Mouse (Mus musculus): ENCODE data around the gene Setx. TPM values are rescaled to one million over a fixed set of nuclear protein-coding genes. Genes with fewer than 3 reads are reported as not detected.
A peak's percentile ranks its signal among the peaks of the same experiment; 100 is the strongest.

Setx gene
- polyA plus RNA-seq, 1 experiment: 10.8 TPM

GRCm38 (mm10) chr2:29122446-29122845, 1.5 kb upstream of the Setx start:
- Histone ChIP-seq H3K4me1 (ENCODE audit: control insufficient read depth, insufficient read depth, low read length) (peaks cover 2% of the 10 kb centered on the region), H3K4me3 (replicated peaks; ENCODE audit: control insufficient read depth, low read depth, low read length) (no peak overlapping the region), H3K27ac (ENCODE audit: control insufficient read depth, insufficient read depth, low read depth, low read length, poor library complexity) (peak overlapping the region; percentile 51; the same call in 1 of the 2 replicates)
- TF ChIP-seq CTCF (IDR thresholded peaks at IDR 0.05; ENCODE audit: control insufficient read depth, insufficient read depth, low read length) (no peak), POLR2A (IDR thresholded peaks at IDR 0.05; ENCODE audit: borderline replicate concordance, control insufficient read depth, low read depth, low read length) (no peak)
- WGBS: 50% methylated on average over 3 of the region's 3 CpGs

DNA sequence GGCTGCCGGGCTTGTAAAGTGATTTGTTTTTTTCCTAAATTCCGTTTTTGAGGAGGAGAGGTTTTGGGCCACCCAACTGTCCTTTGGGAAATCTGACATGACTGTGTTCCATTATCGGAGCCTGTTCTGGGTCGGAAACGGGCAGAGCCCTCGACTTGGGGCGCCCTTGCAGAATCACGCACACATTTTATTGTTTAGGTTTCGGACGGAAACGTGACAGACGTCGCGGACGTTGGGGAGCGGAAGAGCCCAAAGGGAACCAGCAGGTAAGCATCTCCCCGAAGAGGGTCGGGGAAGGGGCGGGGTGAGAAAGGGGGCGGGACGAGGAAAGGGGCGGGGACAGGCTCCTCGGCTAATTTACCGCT, 572 bp downstream of the Setx start:
- 0% methylated on average over 23 of the region's 24 CpGs for WGBS

DNA sequence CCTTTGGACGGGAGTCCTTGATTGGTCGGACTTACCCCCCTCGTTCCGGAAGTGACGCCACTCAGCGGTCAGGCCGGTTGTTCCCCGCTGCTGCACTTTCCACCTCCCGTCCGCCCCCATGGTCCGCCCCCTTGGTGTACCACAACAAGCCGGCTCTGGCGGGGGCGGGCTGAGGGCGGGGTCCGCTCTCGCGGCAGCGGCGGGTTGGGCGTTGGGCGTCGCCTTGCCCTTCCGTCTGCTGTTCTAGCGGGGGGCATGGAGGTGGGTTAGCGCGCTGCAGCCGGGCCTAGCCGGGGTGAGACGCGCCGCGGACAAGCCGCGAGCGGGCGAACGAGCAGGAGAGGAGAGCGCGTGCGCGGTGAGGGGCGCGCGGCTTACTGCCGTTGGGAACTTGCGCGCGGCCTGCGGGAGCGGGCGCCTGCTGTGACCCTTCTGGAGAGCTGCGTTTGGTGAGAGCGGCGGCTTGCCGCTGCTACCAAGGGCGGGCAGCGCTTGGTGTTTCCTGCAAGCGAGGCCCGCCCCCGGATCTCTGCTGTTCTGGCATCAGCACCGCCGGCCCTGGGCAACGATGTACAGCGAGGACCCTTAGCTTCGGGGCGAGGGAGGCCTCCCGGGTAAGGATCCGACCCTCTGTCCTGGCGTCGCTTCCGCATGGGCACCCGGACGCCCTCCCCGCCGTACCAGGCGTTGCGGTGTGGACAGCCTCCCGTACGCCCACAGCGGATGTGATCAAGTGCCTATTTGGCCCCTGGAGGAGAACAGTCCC, 1.1 kb downstream of the Setx start:
- TF ChIP-seq POLR2A (IDR thresholded peaks at IDR 0.05; ENCODE audit: borderline replicate concordance, control insufficient read depth, low read depth, low read length) (peak; percentile 62; the same call in 1 of the 2 replicates), CTCF (IDR thresholded peaks at IDR 0.05; ENCODE audit: control insufficient read depth, insufficient read depth, low read length) (no peak)
- WGBS: under 1% methylated on average over 62 of the region's 81 CpGs
- peak overlapping the region; percentile 82 for H3K4me3 ChIP-seq (replicated peaks; ENCODE audit: control insufficient read depth, low read depth, low read length)
- peaks cover 2% of the 10 kb centered on the region for H3K4me1 ChIP-seq (ENCODE audit: control insufficient read depth, insufficient read depth, low read length)
- H3K27ac ChIP-seq (ENCODE audit: control insufficient read depth, insufficient read depth, low read depth, low read length, poor library complexity): peak overlapping the region; percentile 98

More for the DNA sequence above, 572 bp downstream of the Setx start:
- H3K4me1 ChIP-seq (ENCODE audit: control insufficient read depth, insufficient read depth, low read length): peaks cover 2% of the 10 kb centered on the region
- TF ChIP-seq POLR2A (IDR thresholded peaks at IDR 0.05; ENCODE audit: borderline replicate concordance, control insufficient read depth, low read depth, low read length) (0 out of 2 replicates have a peak, but pooled peaks have one; percentile 42), CTCF (IDR thresholded peaks at IDR 0.05; ENCODE audit: control insufficient read depth, insufficient read depth, low read length) (no peak)
- peak overlapping the region; percentile 82 for H3K4me3 ChIP-seq (replicated peaks; ENCODE audit: control insufficient read depth, low read depth, low read length)
- H3K27ac ChIP-seq (ENCODE audit: control insufficient read depth, insufficient read depth, low read depth, low read length, poor library complexity): peak overlapping the region; percentile 73

DNA sequence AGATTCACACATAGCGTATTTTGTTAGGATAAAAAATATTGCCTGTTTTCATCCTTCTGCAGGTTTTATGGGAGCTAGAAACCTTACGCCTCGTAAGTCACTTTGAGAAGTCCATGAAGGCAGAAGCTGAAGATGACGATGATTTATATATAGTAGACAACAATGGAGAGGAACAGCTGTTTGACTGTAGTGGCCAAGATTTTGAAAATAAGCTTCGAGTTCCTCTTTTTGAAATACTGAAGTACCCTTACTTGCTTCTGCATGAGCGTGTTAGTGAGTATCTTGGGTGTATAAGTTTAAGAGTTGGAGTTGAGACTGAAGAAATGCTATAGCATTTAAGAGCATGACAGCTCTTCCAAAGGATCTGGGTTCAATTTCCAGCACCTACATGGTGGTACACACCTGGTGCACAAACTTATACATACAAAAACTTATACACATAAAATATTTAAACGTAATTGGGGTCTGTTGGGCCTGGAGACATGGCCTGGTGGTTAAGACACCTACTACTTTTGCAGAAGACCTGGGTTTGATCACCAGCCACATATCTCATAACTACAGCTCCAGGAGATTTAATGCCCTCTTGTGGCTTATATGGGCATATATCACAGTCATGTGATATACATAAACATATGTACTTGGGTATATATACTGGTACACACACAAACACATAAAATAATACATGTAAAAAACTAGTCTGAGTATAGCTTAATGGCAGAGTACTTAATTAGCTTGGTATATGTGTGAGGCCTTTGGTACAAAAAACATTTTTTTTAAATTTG, 6.3 kb downstream of the Setx start:
- Histone ChIP-seq H3K4me3 (replicated peaks; ENCODE audit: control insufficient read depth, low read depth, low read length) (no peak overlapping the region), H3K4me1 (ENCODE audit: control insufficient read depth, insufficient read depth, low read length) (no peaks in the 10 kb centered on the region; the same call in 1 of the 2 replicates), H3K27ac (ENCODE audit: control insufficient read depth, insufficient read depth, low read depth, low read length, poor library complexity) (no peak overlapping the region)
- no peak for TF ChIP-seq POLR2A (IDR thresholded peaks at IDR 0.05; ENCODE audit: borderline replicate concordance, control insufficient read depth, low read depth, low read length)
- no peak for TF ChIP-seq CTCF (IDR thresholded peaks at IDR 0.05; ENCODE audit: control insufficient read depth, insufficient read depth, low read length)
- 50% methylated on average over 7 of the region's 7 CpGs for WGBS

GRCm38 (mm10) chr2:29135161-29135560, 11.2 kb downstream of the Setx start:
- no peak overlapping the region for H3K4me3 ChIP-seq (replicated peaks; ENCODE audit: control insufficient read depth, low read depth, low read length)
- H3K27ac ChIP-seq (ENCODE audit: control insufficient read depth, insufficient read depth, low read depth, low read length, poor library complexity): no peak overlapping the region
- no peaks in the 10 kb centered on the region for H3K4me1 ChIP-seq (ENCODE audit: control insufficient read depth, insufficient read depth, low read length)
- TF ChIP-seq CTCF (IDR thresholded peaks at IDR 0.05; ENCODE audit: control insufficient read depth, insufficient read depth, low read length) (no peak), POLR2A (IDR thresholded peaks at IDR 0.05; ENCODE audit: borderline replicate concordance, control insufficient read depth, low read depth, low read length) (no peak)

GRCm38 (mm10) chr2:29151941-29152340, 28.0 kb downstream of the Setx start:
- H3K4me3 ChIP-seq (replicated peaks; ENCODE audit: control insufficient read depth, low read depth, low read length): no peak overlapping the region
- H3K4me1 ChIP-seq (ENCODE audit: control insufficient read depth, insufficient read depth, low read length): no peaks in the 10 kb centered on the region
- 89% methylated on average over 2 of the region's 2 CpGs for WGBS
- TF ChIP-seq CTCF (IDR thresholded peaks at IDR 0.05; ENCODE audit: control insufficient read depth, insufficient read depth, low read length): no peak
- no peak for TF ChIP-seq POLR2A (IDR thresholded peaks at IDR 0.05; ENCODE audit: borderline replicate concordance, control insufficient read depth, low read depth, low read length)
- H3K27ac ChIP-seq (ENCODE audit: control insufficient read depth, insufficient read depth, low read depth, low read length, poor library complexity): no peak overlapping the region

DNA sequence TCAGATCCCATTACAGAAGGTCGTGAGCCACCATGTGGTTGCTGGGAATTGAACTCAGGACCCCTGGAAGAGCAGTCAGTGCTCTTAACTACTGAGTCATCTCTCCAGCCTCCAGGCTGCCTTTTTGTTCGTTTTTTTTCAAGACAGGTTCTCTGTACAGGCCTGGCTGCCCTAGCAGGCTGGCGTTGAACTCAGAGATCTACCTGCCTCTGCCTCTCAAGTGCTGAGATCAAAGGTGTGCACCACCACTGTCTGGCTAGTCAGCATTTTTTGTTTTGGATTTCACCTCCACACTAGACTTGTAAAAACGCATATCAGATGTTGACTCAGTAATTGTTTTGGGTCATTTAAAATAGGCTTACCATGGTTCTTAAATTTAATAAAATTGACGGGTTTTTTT, 44.1 kb downstream of the Setx start:
- no peak for TF ChIP-seq POLR2A (IDR thresholded peaks at IDR 0.05; ENCODE audit: borderline replicate concordance, control insufficient read depth, low read depth, low read length)
- no peak for TF ChIP-seq CTCF (IDR thresholded peaks at IDR 0.05; ENCODE audit: control insufficient read depth, insufficient read depth, low read length)
- no peak overlapping the region for H3K27ac ChIP-seq (ENCODE audit: control insufficient read depth, insufficient read depth, low read depth, low read length, poor library complexity)
- no peaks in the 10 kb centered on the region for H3K4me1 ChIP-seq (ENCODE audit: control insufficient read depth, insufficient read depth, low read length)
- 81% methylated on average over 5 of the region's 5 CpGs for WGBS
- no peak overlapping the region for H3K4me3 ChIP-seq (replicated peaks; ENCODE audit: control insufficient read depth, low read depth, low read length)

DNA sequence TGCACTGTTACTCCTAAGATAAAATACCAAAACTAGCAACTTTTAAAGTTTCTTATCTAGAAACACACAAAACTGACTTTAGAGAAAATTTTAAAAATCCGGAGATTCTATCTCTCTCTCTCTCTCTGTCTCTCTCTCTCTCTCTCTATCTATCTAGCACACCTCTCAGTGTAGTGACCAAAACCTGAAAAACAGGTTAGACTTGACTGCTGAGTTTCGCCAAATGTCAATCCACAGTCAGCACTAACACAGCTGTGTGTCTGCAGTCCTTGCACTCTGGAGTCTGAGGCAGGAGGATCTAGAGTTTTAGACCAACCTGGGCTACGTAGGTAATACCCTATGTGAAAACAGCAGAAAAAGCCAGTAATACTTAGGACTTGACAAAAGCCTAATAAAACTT, 50.9 kb downstream of the Setx start:
- H3K4me3 ChIP-seq (replicated peaks; ENCODE audit: control insufficient read depth, low read depth, low read length): no peak overlapping the region
- no peaks in the 10 kb centered on the region for H3K4me1 ChIP-seq (ENCODE audit: control insufficient read depth, insufficient read depth, low read length)
- WGBS: 82% methylated on average over 3 of the region's 3 CpGs
- no peak for TF ChIP-seq POLR2A (IDR thresholded peaks at IDR 0.05; ENCODE audit: borderline replicate concordance, control insufficient read depth, low read depth, low read length)
- TF ChIP-seq CTCF (IDR thresholded peaks at IDR 0.05; ENCODE audit: control insufficient read depth, insufficient read depth, low read length): no peak
- H3K27ac ChIP-seq (ENCODE audit: control insufficient read depth, insufficient read depth, low read depth, low read length, poor library complexity): no peak overlapping the region
